Mouse (Mus musculus) bone marrow macrophage, adult 2 months (primary cell): ENCODE results near the gene Gltp.

Experiments used
- CTCF ChIP-seq: IDR thresholded peaks from 2 replicates; pipeline ENCODE4 v1.5.1; 2012; ENCODE audit warnings: low read depth, mild to moderate bottlenecking, low read length, moderate library complexity
- POLR2A ChIP-seq: IDR thresholded peaks from 2 replicates; pipeline ENCODE4 v1.6.1; 2012; ENCODE audit warnings: mild to moderate bottlenecking, low read depth, low read length, borderline replicate concordance

DNA sequence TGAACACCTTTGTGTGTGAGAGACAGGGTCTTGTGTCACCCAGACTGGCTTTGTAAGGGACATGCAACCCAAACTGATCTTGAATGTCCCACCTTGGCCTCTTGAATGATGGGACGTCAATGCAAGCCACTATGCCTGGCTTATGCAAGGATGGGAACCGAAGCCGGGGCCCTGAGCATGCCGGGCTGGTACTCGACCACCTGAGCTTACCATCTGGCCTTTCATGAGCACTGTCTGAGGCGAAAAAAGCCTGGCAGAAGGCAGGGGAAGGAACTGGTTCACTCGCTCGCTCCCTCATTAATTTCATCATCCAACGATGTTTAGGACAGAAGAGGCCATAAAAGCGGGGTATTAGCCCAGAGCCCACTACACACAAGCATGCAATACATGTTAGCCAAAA lies 50.0 kb downstream of the Gltp start:
- TF ChIP-seq POLR2A (no peak), CTCF (no peak)
